Mouse (Mus musculus): ENCODE data around the gene Lmf2. TPM values are rescaled to one million over a fixed set of nuclear protein-coding genes. Genes with fewer than 3 reads are reported as not detected.

The Lmf2 gene
- polyA plus RNA-seq, 1 experiment from 2014 or later: 63.7 TPM

- H3K36me3 ChIP-seq (ENCODE audit: insufficient read depth): peaks cover 98% of the 10 kb centered on the region
- H3K9me3 ChIP-seq (ENCODE audit: low read depth, low read length): no peaks in the 10 kb centered on the region
- H3K4me1 ChIP-seq (ENCODE audit: insufficient read depth): no peaks in the 10 kb centered on the region
- H3K27me3 ChIP-seq (ENCODE audit: insufficient read depth, low read length): no peaks in the 10 kb centered on the region
- H3K9ac ChIP-seq: no peak overlapping the region
- WGBS: 87% methylated on average over 4 of the region's 4 CpGs
- no peak for TF ChIP-seq CTCF (IDR thresholded peaks at IDR 0.05; ENCODE audit: low read depth)
- DNase-seq (no peak), ATAC-seq (ENCODE audit: insufficient read depth) (no peak)
- H3K4me2 ChIP-seq: no peak overlapping the region
- no peak overlapping the region for H3K4me3 ChIP-seq (ENCODE audit: low read depth, low read length)
- no peak overlapping the region for H3K27ac ChIP-seq (ENCODE audit: low read depth)
Observed at GRCm38 (mm10) chr15:89365141-89365551, 9.7 kb upstream of the Lmf2 start.

GRCm38 (mm10) chr15:89363051-89363450, 7.6 kb upstream of the Lmf2 start:
- ATAC-seq (ENCODE audit: insufficient read depth) (no peak), DNase-seq (peak; percentile 20)
- no peaks in the 10 kb centered on the region for H3K9me3 ChIP-seq (ENCODE audit: low read depth, low read length)
- TF ChIP-seq CTCF (IDR thresholded peaks at IDR 0.05; ENCODE audit: low read depth): no peak
- no peak overlapping the region for H3K9ac ChIP-seq
- peaks cover 84% of the 10 kb centered on the region for H3K36me3 ChIP-seq (ENCODE audit: insufficient read depth)
- H3K27ac ChIP-seq (ENCODE audit: low read depth): no peak overlapping the region
- 78% methylated on average over 7 of the region's 7 CpGs for WGBS
- H3K4me1 ChIP-seq (ENCODE audit: insufficient read depth): no peaks in the 10 kb centered on the region
- H3K4me3 ChIP-seq (ENCODE audit: low read depth, low read length): no peak overlapping the region
- H3K4me2 ChIP-seq: no peak overlapping the region
- no peaks in the 10 kb centered on the region for H3K27me3 ChIP-seq (ENCODE audit: insufficient read depth, low read length)

- DNase-seq (no peak), ATAC-seq (ENCODE audit: insufficient read depth) (no peak)
- WGBS: 73% methylated on average over 3 of the region's 3 CpGs
- H3K4me1 ChIP-seq (ENCODE audit: insufficient read depth): peaks cover 8% of the 10 kb centered on the region
- peaks cover 50% of the 10 kb centered on the region for H3K36me3 ChIP-seq (ENCODE audit: insufficient read depth)
- no peak overlapping the region for H3K4me3 ChIP-seq (ENCODE audit: low read depth, low read length)
- no peak for TF ChIP-seq CTCF (IDR thresholded peaks at IDR 0.05; ENCODE audit: low read depth)
- no peak overlapping the region for H3K27ac ChIP-seq (ENCODE audit: low read depth)
- H3K4me2 ChIP-seq: no peak overlapping the region
- no peak overlapping the region for H3K9ac ChIP-seq
- H3K27me3 ChIP-seq (ENCODE audit: insufficient read depth, low read length): no peaks in the 10 kb centered on the region
- no peaks in the 10 kb centered on the region for H3K9me3 ChIP-seq (ENCODE audit: low read depth, low read length)
Observed at GRCm38 (mm10) chr15:89358784-89359183, 3.3 kb upstream of the Lmf2 start.

GRCm38 (mm10) chr15:89356372-89356771, 913 bp upstream of the Lmf2 start:
- H3K36me3 ChIP-seq (ENCODE audit: insufficient read depth): peaks cover 50% of the 10 kb centered on the region
- no peak for TF ChIP-seq CTCF (IDR thresholded peaks at IDR 0.05; ENCODE audit: low read depth)
- peak overlapping the region; percentile 89 for H3K27ac ChIP-seq (ENCODE audit: low read depth)
- H3K9me3 ChIP-seq (ENCODE audit: low read depth, low read length): no peaks in the 10 kb centered on the region
- H3K4me2 ChIP-seq: peak overlapping the region; percentile 73
- peak overlapping the region; percentile 64 for H3K4me3 ChIP-seq (ENCODE audit: low read depth, low read length)
- no peaks in the 10 kb centered on the region for H3K27me3 ChIP-seq (ENCODE audit: insufficient read depth, low read length)
- peak overlapping the region; percentile 79 for H3K9ac ChIP-seq
- under 1% methylated on average over 15 of the region's 15 CpGs for WGBS
- ATAC-seq (ENCODE audit: insufficient read depth) (peak; percentile 81), DNase-seq (peak; percentile 95)
- H3K4me1 ChIP-seq (ENCODE audit: insufficient read depth): peaks cover 8% of the 10 kb centered on the region

GRCm38 (mm10) chr15:89354455-89354854, 1.0 kb downstream of the Lmf2 start:
- peak overlapping the region; percentile 94 for H3K4me2 ChIP-seq
- TF ChIP-seq CTCF (IDR thresholded peaks at IDR 0.05; ENCODE audit: low read depth): no peak
- peak overlapping the region; percentile 79 for H3K9ac ChIP-seq
- 72% methylated on average over 7 of the region's 7 CpGs for WGBS
- no peak for DNase-seq
- H3K36me3 ChIP-seq (ENCODE audit: insufficient read depth): peaks cover 50% of the 10 kb centered on the region
- peak overlapping the region; percentile 64 for H3K4me3 ChIP-seq (ENCODE audit: low read depth, low read length)
- ATAC-seq (ENCODE audit: insufficient read depth): no peak
- H3K4me1 ChIP-seq (ENCODE audit: insufficient read depth): peaks cover 8% of the 10 kb centered on the region
- H3K9me3 ChIP-seq (ENCODE audit: low read depth, low read length): no peaks in the 10 kb centered on the region
- no peak overlapping the region for H3K27ac ChIP-seq (ENCODE audit: low read depth)
- H3K27me3 ChIP-seq (ENCODE audit: insufficient read depth, low read length): no peaks in the 10 kb centered on the region

- Histone ChIP-seq H3K4me3 (ENCODE audit: low read depth, low read length) (no peak overlapping the region), H3K4me1 (ENCODE audit: insufficient read depth) (peaks cover 8% of the 10 kb centered on the region), H3K27ac (ENCODE audit: low read depth) (no peak overlapping the region), H3K4me2 (peak overlapping the region; percentile 94), H3K36me3 (ENCODE audit: insufficient read depth) (peaks cover 50% of the 10 kb centered on the region), H3K9ac (peak overlapping the region; percentile 79; the same call in 1 of the 2 replicates), H3K9me3 (ENCODE audit: low read depth, low read length) (no peaks in the 10 kb centered on the region), H3K27me3 (ENCODE audit: insufficient read depth, low read length) (no peaks in the 10 kb centered on the region)
- ATAC-seq (ENCODE audit: insufficient read depth): no peak
- no peak for TF ChIP-seq CTCF (IDR thresholded peaks at IDR 0.05; ENCODE audit: low read depth)
- 90% methylated on average over 16 of the region's 16 CpGs for WGBS
- DNase-seq: no peak
Observed at GRCm38 (mm10) chr15:89353837-89354236, 1.6 kb downstream of the Lmf2 start.

GRCm38 (mm10) chr15:89352795-89353194, 2.7 kb downstream of the Lmf2 start:
- no peak for DNase-seq
- TF ChIP-seq CTCF (IDR thresholded peaks at IDR 0.05; ENCODE audit: low read depth): no peak
- Histone ChIP-seq H3K27me3 (ENCODE audit: insufficient read depth, low read length) (no peaks in the 10 kb centered on the region), H3K27ac (ENCODE audit: low read depth) (no peak overlapping the region), H3K4me3 (ENCODE audit: low read depth, low read length) (no peak overlapping the region), H3K4me1 (ENCODE audit: insufficient read depth) (peaks cover 8% of the 10 kb centered on the region), H3K9me3 (ENCODE audit: low read depth, low read length) (no peaks in the 10 kb centered on the region), H3K9ac (no peak overlapping the region), H3K4me2 (no peak overlapping the region), H3K36me3 (ENCODE audit: insufficient read depth) (peaks cover 44% of the 10 kb centered on the region)
- 93% methylated on average over 12 of the region's 12 CpGs for WGBS
- ATAC-seq (ENCODE audit: insufficient read depth): no peak

- DNase-seq (no peak), ATAC-seq (ENCODE audit: insufficient read depth) (no peak)
- H3K9ac ChIP-seq: no peak overlapping the region
- H3K4me1 ChIP-seq (ENCODE audit: insufficient read depth): peaks cover 8% of the 10 kb centered on the region
- 90% methylated on average over 14 of the region's 14 CpGs for WGBS
- H3K36me3 ChIP-seq (ENCODE audit: insufficient read depth): peaks cover 42% of the 10 kb centered on the region
- H3K4me3 ChIP-seq (ENCODE audit: low read depth, low read length): no peak overlapping the region
- no peak overlapping the region for H3K4me2 ChIP-seq
- no peak for TF ChIP-seq CTCF (IDR thresholded peaks at IDR 0.05; ENCODE audit: low read depth)
- no peaks in the 10 kb centered on the region for H3K27me3 ChIP-seq (ENCODE audit: insufficient read depth, low read length)
- no peak overlapping the region for H3K27ac ChIP-seq (ENCODE audit: low read depth)
- no peaks in the 10 kb centered on the region for H3K9me3 ChIP-seq (ENCODE audit: low read depth, low read length)
Observed at GRCm38 (mm10) chr15:89352054-89352453, 3.4 kb downstream of the Lmf2 start.
